Mouse (Mus musculus): Measurements from ENCODE around the gene Cnga4.

DNA sequence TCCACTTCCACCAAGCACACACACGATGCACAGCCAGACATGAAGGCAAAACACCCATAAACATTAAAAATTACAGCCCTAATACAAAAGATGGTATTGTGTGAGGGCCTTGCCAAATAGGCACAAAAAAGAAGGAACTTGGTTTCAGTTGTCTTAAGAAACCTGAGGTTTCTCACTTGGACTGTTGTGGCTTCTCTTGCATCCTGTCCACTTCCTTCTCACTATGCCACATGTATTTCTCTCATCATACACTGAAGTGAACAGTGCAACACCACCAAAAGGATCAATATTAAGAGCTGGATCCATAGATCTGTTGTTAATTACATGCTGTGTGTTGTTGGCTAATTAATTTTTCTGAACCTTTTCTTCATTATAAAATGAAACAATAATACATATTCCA is 31.5 kb upstream of the Cnga4 start:
- TF ChIP-seq POLR2AphosphoS2 (IDR thresholded peaks at IDR 0.05; ENCODE audit: low read depth, low read length) = no peak
- no peak for TF ChIP-seq CTCF (conservative IDR thresholded peaks at IDR 0.05 in 1 of 2, IDR thresholded peaks at IDR 0.05 in 1 of 2; ENCODE audit: low read depth in 2 of 2, low read length in 2 of 2)
- no peak for TF ChIP-seq NRF1 (IDR thresholded peaks at IDR 0.05; ENCODE audit: low read depth, low read length)
- no peak for TF ChIP-seq ZNF384 (IDR thresholded peaks at IDR 0.05; ENCODE audit: low read depth, low read length)
- no peak for TF ChIP-seq UBTF (IDR thresholded peaks at IDR 0.05; ENCODE audit: low read depth, low read length)
- TF ChIP-seq POLR2A (IDR thresholded peaks at IDR 0.05; ENCODE audit: low read depth, low read length) = no peak
- TF ChIP-seq MAFK (IDR thresholded peaks at IDR 0.05; ENCODE audit: insufficient replicate concordance, low read length) = no peak
- TF ChIP-seq SIN3A (IDR thresholded peaks at IDR 0.05; ENCODE audit: low read length) = no peak
- no peak for TF ChIP-seq TBP (conservative IDR thresholded peaks at IDR 0.05; ENCODE audit: low read depth, low read length)
- no peak for TF ChIP-seq MEF2A (IDR thresholded peaks at IDR 0.05; ENCODE audit: borderline replicate concordance, low read depth, low read length)
- no peak for TF ChIP-seq RCOR1 (conservative IDR thresholded peaks at IDR 0.05; ENCODE audit: low read depth, low read length)
- no peak for TF ChIP-seq CHD2 (IDR thresholded peaks at IDR 0.05; ENCODE audit: low read length)

Data from CH12.LX (cell line).